Mouse (Mus musculus) c-Kit-positive CD71-positive TER-119-positive erythroid progenitor cells, embryonic 14.5 days (primary cell): ENCODE data around the gene Rnf128.
"Not testable (repeated sequence)": the region's sequence is repeated elsewhere in the genome, so short reads cannot be mapped to it uniquely, and the experiment has no call there.

Experiments
- DNase-seq: peaks from one replicate; pipeline ENCODE4 v3.0.0-alpha.2; 2013; ENCODE audit warnings: low spot score

Gene Rnf128

DNA sequence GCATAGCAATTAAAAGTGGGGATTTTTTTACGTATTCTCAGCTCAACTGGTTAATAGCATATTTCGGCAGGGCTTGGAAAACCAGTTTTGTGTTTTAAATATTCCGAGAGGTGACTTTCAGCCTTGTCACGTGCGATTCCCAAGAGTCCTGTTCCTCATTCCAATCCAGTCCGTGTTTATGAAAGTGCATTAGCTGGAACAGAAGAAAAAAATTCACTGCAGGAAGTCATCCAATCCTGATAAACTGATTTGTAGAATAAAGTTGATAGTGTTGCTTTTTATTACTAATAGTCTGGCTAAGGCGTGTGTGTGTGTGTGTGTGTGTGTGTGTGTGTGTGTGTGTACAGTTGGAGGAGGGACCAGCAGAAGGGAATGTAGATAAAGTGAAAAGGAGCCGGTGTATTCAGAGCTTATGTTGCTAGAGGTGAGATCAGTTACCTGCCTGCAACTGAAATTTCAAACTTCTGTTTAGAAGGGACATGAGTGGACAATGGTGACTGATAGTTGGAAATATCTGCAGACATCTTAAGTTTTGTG, at the start of gene Rnf128:
Gene Rnf128 (plus strand): TSS at position 392 of the 537 bp plus-strand sequence.
- no peak for DNase-seq

DNA sequence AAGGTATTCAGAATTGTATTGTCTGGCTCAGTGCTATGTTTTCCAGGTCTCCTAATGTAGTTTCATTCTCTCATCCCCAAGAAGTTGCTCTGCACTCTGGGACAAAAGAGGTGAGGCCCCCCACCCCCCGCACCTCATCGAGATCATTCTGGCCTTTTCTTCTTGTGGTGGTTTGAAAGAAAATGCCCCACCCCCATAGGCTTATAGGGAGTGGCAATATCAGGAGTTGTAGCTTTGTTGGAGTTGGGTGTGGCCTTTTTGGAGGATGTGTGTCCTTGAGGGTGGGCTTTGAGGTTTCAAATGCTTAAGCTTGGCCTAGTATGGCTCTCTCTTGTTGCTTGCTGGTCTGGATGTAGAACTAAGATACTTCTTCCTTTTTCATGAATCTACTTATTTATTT, 47.0 kb upstream of the Rnf128 start:
- no peak for DNase-seq

DNA sequence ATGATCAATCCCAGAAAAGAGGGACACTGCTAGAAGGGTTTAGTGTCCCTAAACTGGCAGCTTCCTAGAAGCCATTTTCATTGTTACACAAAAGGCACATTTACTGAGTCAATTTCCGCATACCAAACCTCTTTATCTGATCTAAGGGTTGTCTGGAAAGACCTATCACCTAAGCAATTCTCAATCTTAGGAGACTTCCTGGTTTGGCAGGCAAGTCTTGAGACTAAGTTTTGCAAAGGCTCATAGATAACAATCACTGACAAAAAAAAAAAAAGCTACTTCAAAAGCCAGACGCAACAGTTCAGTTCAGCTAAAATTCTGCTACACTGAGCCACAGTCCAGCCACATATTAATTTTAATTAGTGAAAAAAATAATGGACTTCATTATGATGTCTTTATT, 43.9 kb upstream of the Rnf128 start:
- DNase-seq: no peak

DNA sequence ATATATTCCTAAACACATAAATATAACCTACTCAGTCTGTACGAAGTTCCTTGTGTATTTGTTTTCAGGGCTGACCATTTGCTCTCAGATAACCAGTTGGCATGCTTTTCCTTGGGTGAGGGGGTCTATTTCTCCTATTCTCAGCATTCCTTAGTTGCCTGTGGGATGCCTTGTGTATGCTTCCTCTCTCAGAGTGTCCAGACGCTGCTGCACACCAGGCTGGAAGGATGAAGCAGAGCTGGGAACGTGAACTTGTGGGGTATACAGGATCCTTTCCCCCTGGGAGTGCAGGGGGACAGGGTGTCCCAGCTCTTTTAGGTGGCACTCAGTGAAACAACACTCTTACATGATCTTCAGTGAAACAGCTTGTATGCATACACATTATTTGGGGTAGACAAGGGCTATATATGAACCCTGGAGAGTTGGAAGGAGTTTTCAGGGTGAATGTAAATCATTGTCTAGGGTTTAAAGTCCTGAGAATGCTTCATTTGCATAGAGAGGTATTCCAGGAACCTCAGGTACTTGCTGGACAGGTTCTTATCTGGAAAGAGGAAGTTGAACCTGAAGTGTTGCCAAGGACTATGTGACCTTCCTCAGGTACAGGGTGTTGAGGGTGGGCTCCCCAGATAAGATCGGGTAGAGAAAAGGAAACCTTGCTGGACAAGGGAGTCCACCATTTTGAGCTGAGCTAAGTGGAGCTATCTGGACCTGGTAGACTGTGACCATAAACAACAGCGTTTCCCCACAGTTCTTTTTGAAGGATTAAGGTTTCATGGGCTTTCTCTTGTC, 38.6 kb upstream of the Rnf128 start:
- DNase-seq: no peak

DNA sequence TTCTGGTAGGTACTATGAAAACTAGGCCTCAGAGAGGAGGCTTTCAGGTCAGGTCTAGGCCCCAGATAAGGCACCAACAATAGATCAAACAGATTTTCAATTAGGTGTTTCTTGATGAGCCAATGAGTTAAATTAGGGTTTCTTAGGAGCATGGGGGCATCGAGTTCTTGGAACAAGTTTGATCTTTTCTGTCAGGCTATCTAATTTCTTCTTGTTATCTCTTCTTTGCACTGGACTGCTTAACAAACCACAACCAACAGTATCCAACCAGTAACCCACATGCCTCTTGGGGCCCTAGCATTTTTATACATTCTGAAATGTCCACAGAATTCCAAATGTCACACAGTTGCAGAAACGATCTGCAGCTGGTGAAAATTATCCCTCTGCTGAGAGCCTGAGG, 37.4 kb upstream of the Rnf128 start:
- DNase-seq: peak; percentile 43

DNA sequence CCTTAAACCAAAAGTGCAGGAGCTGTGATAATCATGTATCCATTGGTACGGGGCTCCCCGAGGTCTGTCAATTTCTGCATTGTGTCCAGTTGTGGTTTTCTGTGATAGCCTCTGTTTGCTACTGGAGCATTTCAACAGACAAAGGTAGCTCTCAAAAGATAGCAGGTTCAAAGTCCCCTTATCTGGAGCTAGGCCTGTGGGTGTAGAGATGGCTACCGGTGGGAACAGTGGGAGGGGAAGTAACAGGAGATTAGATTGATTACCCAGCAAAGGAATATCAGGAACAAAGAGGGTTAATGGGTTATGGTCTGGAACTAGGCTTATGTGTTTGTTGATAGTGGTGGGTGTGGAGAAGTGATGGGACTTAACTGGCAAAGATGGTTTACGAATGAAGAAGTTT, 36.1 kb upstream of the Rnf128 start:
- DNase-seq: no peak

DNA sequence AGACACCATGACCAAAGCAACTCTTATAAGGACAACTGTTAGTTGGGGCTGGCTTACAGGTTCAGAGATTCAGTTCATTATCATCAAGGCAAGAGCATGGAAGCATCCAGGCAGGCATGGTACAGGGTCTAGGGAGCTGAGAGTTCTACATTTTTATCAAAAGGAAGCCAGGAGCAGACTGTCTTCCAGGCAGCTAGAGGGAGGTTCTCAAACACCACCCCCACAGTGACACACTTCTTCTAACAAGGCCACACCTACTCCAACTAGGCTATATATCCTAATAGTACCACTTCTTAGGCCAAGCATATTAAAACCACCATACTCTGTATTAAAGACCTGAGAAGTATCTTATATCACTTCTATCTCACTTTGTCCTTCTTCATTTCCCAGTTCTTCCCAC, 33.4 kb upstream of the Rnf128 start:
- DNase-seq: no peak

DNA sequence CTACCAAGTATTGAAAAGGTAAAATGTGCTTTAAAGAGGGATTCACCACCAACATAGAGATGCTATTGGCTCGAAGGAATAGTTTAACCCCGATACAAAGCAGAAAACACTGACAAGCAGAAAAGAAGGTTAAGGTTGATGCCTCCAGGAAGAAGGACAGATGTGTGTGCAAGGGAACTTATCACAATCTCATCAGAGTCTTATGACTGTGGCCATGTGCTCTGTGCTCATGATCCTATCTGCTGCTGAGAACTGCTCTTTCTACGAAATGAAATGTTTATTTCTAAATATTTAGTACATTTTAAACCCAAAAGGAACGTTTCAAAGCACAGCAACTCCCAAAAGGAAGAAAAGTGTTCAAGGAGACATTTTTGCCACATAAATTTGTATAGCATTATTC, 30.8 kb upstream of the Rnf128 start:
- no peak for DNase-seq

DNA sequence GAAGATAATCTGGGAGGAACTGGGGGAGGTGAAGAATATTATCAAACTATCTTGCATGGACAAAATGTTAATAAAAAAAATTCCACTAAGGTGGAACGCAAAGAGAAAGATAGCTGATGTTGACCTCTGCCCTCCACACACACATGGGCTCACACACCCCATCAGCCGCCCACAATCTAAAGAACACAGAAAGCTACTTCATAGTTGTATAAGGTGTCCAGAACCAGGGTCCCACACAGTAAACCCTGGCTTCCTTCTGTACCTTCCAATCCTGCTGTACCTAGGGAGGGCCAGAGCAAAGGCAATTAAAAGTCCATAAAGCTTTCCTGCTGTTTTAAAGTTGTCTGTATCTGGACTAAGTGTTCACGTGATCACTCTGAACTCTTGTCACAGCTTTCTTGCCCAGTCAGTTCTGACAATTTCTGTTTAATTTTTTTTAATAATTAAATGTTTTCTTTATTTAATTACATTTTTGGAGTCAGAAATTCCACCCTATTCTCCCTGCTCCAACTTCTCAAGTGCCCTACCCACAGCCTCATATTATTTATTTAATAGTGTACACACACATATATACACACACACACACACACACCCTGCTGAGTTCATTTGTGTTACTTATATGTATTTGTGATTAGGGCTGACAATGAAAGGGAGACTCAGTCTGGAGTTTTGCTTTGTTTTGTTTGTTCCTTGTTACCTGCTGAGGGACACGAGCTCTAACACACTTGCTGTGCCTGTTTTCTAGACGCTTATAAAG, 25.3 kb upstream of the Rnf128 start:
- DNase-seq: no peak

DNA sequence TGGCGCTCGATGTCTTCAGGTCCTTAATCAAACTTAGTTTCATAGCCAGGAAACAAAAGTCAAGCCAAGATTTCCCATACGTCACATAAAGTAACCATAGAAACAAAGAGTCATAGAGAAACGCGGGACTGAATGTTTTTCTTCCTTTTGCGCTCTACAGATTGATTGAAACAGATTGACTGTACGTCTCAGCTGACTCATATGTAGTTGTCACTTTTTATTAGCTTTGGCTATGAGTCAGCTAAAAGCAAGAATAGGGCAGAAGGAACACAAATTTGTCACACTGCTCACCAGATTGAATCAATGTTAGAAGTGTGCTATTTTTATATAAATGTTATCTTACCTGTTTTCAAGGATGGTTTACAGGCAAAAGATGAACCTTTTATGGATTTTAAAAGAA, 19.4 kb upstream of the Rnf128 start:
- no peak for DNase-seq

DNA sequence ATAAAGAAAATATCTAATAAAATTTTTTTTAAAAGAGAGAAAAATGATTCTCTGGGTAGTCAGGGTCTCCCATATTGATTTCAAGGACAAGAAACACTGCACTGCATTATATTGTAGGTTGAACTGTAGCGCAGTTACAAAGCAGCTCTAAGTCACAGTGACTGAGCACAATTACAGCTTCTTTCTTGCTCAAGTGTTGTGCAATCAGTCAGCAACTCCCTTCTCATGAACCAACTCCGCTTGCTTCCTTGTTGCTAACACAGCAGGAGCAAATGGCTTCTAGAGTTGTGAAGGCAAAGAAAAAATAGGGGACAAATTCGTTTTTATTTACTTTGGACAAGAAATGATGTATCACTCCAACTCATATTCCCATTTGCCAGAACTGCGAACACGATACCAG, 12.7 kb upstream of the Rnf128 start:
- DNase-seq: no peak

DNA sequence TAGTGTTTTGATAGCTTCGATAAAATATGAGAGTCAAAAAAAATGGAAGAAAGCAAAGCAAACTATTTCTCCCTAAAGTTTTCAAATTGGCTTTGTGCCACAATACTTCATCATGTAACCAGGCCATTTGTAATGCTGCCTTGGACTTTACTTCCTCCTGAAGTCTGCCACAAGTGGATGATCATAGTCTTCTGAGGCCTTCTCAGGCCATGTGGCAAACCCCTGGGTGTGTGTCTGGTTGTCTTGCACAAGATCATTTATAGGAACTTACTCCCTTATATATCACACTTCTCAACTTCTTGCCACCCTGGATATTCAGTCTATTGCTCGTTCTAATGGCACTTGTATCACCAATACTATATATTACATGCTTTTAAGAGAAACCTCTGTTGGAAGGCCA, 11.0 kb upstream of the Rnf128 start:
- DNase-seq: no peak

DNA sequence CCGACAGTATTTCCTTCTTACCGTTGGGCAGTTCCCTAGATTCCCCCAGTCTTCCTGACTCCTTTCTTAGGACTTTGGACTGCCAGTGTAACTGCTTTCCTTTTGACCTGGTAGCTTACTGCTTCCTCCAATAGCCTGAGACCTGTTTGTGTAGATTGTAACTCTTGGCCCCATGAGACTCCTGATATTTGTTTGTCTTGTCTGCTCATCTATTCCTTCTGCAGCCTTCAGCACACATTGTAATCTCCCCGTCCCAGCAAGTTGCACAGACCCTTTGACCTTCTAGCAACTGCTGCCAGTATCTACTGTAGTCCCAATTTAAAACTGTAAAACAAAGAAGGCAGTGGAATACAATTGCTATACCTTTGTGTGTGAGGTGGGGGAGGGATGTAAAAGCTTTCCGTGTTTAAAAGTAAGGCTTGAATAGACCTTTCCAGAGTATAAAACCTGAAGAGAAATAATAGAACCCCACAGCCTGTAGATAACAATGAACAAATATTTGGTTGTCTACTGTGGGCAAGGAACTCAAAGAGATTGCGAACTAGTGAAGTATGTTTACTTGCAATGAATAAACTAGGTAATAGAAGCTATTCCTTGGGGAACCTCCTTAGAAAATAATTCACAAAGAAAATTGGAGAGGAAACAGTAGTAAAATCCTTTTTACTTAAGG, 726 bp upstream of the Rnf128 start:
- peak; percentile 10 for DNase-seq

DNA sequence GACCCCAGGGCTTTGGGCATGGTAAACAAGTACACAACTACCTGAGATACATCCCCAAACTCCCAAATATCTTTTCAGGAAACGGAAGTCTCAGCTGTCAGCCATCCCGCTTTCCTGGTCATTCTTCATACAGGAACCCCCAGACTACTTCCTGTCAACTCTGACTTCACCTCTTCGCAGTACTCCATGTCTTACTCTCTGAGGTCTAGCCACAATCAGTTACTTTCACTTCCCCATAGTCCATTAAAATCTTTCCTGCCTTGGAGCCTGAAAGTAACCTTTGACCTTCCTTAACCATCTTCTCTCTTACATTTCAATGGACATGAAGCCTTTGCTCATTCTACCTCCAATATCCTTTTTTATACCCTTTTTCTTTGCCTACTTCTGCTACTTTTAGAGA, 6.9 kb downstream of the Rnf128 start:
- no peak for DNase-seq

DNA sequence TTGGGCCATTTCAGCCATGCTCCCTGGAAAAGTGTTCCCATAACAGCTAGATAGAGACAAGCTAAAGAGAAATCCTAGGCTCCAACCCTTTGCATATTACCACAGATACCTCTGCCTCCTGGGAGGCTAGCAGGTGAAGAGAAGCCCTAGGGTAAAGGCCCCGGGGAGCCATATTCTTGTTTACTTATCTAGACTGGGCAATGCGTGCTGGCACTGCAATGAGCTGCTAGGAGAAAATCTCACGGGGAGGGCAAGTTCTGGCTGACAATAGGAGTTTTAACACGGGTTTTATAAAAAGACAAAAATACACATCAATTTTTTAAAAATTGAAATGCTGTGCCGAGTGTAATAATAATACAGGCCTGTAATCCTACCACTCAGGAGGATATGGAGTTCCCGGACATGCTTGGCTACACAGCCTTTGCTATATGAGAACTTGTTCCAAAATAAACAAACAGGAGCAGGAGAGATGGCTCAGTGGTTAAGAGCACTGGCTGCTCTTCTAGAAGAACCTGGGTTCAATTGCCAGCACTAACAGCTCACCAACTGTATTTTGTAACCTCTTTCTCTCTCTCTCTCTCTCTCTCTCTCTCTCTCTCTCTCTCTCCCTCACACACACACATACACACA, 15.6 kb downstream of the Rnf128 start:
- DNase-seq: no peak

DNA sequence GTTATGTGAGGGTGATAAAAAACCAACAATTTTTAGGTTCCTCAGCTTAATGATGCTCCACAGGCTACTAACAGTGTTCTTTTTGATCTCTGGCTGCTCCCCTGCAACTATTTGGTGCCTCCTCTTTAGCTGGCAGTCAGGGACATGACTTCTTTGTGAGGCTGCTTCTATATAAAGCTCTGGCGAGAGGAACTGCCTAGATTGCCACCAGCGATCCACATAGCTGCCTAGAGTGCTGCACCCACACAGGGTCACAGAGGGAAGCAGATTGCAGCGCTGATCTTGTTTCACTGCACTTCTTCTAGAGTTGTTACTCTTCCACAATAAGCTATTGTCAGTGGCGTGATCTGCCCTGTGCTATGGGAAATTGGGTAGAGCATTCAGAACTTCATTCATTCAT, 20.5 kb downstream of the Rnf128 start:
- no peak for DNase-seq

DNA sequence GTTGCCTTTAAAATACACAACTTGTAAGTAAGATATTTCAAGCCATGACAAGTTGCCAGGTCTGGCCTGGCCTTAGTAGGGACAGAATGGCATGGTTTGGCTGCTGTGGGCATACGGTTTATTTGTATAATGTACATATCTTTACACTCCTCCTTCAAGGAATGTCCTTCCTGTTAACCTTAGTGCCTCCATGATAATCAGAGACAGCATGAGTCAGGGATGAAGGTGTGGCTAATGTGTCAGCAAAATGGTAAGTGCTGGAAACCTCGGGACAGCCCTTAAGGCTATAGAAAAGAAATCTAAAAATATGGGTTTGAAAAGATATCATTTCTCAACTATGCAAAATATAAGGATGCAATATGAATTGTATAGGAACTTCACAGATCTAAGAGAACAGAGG, 23.6 kb downstream of the Rnf128 start:
- DNase-seq: not testable (repeated sequence)

DNA sequence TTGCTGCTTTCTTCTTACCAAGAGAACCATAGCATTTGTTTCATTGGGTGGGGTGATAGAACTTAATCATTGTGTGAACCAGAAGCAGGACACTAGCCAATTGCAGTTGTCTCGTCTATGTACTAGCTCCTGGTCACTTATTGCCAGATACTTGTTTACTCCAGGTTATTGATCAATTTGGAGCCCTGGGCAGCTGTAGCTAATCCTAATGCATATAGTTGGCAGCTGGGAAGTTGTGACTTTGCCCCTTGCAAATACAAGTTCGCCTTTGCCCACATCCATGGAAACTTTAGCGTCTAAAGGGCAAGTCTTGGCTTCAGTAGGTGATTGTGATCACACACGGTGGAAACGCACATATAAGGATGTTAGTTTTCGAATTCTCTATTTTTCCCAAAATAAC, 33.3 kb downstream of the Rnf128 start:
- DNase-seq: no peak

DNA sequence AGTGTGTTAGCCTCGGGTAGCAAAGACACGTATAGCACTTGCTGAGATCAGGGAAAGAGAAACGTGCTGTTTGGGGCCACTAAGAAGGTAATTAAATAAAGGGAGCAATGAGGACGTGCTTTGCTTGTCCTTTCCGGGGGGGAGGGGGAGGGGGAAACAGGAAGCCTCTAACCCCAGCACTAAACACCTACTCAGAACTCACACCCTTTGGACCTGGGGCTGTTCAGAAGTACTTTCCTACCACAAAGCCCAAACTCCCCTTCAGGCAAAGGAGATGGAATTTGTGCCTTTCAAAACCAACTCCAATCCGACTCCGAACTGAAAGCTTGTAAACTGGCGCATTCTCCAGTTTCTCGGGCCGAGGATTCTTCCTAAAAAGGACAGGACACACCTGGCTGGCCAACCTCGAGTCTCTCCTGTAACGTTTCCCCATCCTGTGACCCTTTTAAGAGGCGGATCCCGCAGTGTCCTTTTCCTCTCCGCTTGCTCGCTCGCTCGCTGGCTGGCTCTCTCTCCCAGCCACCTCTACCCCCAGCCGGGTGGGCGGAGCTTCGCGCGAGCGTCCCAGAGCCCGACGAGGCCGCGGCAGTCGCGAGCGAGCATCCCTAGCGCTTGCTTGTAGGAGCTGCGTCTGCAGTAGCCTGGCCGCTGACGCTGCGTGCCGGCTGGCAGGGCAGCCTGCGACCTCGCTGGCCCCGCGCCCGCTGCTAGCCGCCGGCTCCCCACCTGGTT, 47.1 kb downstream of the Rnf128 start:
- peak; percentile 67 for DNase-seq

DNA sequence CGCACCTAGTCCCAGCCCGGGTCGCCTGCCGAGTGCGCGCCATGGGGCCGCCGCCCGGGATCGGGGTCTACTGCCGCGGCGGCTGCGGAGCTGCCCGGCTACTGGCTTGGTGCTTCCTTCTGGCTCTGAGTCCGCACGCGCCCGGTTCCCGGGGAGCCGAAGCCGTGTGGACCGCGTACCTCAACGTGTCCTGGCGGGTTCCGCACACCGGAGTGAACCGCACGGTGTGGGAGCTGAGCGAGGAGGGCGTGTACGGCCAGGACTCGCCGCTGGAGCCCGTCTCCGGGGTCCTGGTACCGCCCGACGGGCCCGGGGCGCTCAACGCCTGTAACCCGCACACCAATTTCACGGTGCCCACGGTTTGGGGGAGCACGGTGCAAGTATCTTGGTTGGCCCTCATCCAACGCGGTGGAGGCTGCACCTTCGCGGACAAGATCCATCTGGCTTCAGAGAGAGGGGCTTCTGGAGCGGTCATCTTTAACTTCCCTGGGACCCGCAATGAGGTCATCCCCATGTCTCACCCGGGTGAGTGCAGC, 47.7 kb downstream of the Rnf128 start:
- no peak for DNase-seq

DNA sequence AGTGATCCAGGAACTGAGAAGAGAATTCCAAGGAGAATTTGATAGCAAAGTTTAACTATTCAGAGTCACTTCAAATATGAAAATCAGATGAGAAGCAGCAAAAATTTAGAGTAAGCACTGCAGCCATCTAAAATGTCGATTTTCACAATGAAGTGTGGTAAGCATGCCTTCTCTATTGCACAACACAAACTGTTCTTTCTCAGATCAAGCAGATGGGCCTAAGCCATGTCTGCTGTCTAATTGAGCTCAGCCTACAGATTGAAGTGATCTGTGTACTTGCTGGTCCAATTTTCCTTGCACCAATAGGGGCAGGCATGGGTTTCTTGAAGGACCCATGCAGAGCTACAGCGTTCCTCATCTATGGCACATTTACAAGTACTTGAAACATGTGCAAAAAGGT, 51.6 kb downstream of the Rnf128 start:
- no peak for DNase-seq
